Mouse (Mus musculus) T-helper 2 cell (primary cell): ENCODE results near the gene Il1r2.

Source experiments
- in situ Hi-C: fragments of 300-600 bp; cut with MboI, MseI; formaldehyde crosslinking; loops from one replicate; pipeline ENCODE4 v1.15.1; 2025; ENCODE audit warnings: high pct_unique_total_duplicates

Gene Il1r2

DNA sequence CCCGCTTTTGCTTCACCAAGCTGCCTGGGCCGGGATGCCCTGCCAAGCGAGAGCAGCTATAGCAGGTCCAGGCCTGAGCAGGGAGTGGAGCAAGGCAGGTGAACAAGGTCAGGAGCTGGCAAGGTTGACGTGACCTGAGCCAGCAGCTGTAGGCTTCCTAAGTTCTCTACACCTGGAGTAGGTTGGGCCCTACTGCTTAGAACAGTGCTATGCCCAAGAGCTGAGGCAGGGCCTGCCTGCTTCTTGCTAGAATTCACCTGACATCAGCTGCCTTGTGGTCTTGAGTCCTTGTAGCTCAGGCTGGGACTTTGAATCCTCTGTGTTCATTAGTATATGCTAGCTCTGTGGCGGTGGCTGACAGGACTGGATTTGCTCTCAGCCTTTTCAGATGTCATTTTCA is at the start of gene Il1r2:
Gene Il1r2, plus strand, starts transcription at position 301 of the 400 bp plus-strand sequence.
- in situ Hi-C loops, result loop anchor here (5.0 kb wide), 1 partner anchor 41 kb away; no protein-coding TSS in a partner anchor

DNA sequence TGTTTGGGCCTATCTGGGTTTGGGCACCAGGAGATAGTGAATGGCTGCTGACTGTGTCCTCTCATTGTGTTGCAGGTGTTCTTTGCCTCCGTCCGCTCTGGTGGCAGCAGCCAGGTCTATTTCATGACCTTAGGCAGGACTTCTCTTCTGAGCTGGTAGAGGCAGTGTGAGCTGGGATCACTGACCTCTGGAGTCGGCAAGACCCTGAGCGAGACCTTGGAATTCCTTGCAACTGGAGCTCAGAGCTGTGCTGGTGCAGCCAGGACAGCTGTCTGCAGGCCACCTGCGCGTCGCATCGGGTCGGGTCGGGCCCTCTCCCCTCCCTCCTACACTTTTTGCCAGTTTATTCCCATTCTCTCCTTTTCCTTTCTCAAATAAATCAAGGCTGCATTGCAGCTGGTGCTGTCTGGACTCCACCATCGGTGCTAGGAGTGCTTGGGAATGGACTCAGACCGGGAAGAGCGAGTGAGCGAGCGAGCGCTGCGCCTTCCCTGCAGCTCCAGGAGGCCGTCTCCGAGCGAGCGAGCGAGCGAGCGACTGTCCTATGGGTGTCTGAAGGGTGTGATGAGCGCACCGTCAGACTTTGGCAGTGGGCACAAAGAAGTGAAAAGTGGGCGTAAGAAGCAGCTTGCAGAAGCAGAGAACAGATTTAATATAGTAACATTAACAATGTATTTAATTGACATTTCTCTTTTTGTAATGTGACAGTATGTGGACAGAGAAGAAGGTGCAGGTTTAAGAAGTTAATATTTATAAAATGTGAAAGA is 49.1 kb upstream of the Il1r2 start:
- in situ Hi-C loops, result loop anchor here (5.0 kb wide), 1 partner anchor 68 kb away; no protein-coding TSS in a partner anchor

DNA sequence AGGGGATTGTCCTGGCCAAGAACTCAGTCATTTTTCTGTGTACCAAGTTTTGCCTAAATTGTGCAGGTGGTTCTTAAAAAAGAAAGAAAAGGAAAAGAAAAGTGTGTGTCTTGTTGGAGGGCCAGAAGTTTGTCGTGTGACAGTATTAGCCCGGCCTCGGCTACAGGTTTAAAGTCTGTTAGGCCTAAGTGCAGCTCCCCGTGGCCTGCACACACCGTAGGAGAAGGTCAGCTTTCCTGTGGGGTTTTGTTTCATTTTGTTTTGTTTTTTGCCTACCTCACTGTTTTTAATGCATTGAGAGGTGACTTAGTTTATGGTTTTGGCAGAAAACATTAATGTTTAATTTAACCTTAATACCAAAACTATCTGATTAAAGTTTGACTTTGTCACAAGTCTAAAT is 48.5 kb upstream of the Il1r2 start:
- in situ Hi-C loops, result no loop called here

DNA sequence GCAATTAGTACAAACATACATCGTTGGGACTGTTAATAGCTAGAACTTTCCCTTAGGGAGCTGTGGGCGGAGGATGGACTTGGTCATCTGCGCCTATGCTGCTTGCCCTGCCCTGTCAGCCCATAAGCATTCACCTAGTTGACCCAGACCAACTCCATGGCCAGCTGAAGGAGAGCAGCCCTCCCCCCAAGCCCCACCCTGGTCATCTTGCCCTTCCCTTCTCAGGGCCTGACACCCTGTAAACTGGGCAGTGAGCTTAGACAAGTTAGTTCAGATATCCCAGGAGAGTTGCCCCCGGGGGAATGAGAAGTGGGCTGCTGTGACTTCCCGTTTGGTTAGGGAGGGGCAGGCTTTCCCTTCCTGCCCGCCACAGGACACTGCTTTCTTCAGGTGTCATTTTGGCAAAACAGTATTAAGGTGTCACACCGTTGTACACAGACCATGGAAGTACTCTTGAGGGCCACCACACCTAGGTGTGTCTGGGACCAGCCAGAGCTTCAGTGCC is 46.7 kb upstream of the Il1r2 start:
- in situ Hi-C loops, result no loop called here

DNA sequence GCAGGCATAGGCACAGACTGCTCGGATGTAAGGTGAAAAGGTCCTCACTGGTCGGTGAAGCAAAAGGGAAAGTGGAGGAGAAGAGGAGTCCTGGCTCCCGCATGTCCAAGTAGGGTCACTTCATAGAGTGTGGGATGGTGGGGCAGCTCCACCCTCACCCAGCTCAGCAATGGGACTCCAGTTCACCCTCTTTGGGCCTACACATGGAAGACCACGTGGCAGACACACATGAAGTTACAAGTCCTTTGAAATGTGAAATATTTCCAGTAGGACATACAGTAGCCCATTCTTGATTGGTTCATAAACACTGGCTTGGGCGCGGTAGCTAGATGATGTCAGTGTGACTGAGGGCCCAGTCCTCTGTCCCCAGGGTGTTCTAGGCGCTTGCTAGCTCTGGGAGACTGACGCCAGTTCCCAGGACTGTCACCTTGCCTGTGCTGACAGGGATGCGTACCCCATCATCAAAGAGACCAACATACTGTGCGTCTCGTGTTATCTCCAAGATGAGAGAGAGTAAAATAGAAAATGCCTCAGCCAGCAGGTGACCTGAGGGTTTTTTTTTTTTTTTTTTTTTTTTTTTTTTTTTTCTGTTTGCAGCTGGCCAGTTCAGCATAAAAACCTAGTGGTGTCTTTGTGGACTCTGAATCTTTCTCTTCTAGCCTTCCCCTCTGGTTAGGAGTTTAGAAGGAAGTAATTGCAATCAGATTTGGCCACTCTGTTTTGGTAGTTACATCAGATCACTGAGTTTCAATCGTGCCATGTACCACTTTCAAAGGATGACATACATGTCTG is 45.5 kb upstream of the Il1r2 start:
- in situ Hi-C loops, result no loop called here

DNA sequence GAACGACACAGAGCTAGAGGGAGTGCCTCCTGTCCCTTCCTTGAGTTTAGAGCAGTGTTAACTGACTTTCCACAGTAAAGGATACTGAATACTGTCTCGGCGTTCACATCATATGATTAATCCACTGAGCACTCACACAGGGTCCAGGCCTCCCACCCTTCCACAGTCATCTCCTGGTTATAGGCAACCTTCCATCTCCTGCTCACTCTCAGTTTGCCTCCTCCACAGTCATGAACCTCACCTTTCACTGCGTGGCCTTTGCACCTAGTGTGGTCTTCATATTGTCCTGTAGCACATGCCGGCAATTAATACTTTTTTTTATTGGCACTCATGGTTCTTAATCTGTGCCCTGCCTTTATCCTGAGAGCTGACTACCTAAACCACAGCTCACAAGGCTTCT is 44.3 kb upstream of the Il1r2 start:
- in situ Hi-C loops, result no loop called here

DNA sequence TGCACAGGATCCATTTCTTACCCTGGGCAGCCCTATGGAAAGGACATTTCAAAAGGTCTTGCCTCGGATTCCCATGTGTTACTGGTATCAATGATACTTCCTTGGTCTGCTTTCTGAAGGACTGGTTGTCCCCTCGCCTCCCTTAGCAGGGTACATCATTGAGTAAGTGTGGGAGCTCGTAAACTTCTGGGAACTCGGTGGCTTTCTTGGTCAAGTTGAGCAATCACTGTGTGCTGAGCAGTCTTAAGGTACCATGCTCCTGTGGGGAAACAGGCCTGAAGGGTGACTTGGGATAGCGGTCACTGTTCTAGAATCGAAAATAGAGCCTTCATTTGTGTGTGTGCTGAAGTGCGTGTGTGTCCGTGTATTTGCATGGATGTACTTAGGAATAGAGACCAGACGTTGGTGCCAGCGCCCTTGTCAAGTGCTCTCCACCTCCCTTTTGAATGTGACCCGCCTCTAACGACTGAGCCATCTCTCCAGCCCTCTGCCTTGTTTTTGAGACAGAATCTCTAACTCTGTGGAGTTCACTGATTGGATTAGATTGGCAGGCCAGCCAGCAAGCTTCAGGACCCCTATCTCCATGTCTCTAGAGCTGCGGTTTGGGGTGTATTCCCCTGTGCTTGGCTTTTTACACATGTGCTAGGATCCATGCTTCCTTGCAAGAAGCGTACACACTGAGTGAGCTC is 43.4 kb upstream of the Il1r2 start:
- in situ Hi-C loops, result loop anchor here (5.0 kb wide), 1 partner anchor 42 kb away; the partner anchor contains the start of gene Il1r2

DNA sequence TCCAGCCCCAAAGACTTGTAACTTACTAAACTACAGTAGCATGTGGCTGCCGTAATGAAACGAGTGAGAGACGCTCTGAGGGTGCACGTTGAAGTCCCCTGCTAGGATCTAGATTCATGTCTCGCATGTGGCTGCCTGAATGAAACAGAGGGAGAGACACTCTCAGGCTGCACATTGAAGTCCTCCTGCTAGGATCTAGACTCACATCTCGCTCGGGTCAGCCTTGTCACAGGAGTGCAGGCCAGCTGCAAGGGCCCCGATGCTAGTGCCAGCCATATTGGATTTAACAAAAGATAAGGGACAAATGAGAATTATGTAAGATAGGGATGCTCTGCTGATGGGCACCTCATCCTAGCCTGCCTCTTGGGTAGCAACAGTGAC is 42.9 kb upstream of the Il1r2 start:
- in situ Hi-C loops, result loop anchor here (5.0 kb wide), 1 partner anchor 41 kb away; the partner anchor contains the start of gene Il1r2

DNA sequence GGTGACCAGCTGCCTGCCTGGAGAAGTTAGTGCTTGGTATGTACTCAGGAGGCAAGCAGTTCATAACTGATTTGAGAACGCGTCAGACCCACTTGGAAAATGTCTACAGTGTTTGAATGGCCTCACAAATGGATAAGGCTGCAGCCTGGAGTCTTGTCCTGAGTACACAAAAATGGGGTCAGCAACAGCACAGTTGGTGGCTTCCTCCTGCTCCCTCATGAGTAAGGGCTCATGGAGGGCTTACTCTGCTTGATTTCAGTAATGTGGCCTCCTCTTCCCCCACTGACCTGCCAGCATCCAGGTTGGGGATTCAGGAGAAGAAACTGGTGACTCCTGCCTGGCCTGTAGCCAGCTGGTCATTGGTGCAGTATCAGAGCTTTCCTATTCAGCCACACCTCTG is 42.3 kb upstream of the Il1r2 start:
- in situ Hi-C loops, result loop anchor here (5.0 kb wide), 1 partner anchor 41 kb away; the partner anchor contains the start of gene Il1r2

DNA sequence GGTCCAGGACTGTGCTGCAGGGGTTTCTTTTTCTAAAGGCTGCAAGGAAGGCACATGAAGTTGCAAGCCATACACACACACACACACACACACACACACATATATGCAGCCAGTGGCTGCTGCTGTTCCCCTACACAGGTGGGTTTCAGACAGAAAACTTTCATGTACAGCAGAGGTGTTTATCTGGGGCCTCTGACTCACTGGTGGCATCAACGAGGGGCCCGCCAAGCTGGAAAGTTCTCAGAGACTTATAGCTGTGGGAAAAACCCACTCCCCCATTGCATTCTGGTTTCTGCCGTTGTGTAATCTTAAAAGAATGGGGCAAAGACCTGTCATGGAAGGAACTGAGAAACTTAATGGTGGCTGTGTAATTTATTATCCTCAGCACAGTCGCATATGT is 40.6 kb upstream of the Il1r2 start:
- in situ Hi-C loops, result loop anchor here (5.0 kb wide), 1 partner anchor 39 kb away; the partner anchor contains the start of gene Il1r2

DNA sequence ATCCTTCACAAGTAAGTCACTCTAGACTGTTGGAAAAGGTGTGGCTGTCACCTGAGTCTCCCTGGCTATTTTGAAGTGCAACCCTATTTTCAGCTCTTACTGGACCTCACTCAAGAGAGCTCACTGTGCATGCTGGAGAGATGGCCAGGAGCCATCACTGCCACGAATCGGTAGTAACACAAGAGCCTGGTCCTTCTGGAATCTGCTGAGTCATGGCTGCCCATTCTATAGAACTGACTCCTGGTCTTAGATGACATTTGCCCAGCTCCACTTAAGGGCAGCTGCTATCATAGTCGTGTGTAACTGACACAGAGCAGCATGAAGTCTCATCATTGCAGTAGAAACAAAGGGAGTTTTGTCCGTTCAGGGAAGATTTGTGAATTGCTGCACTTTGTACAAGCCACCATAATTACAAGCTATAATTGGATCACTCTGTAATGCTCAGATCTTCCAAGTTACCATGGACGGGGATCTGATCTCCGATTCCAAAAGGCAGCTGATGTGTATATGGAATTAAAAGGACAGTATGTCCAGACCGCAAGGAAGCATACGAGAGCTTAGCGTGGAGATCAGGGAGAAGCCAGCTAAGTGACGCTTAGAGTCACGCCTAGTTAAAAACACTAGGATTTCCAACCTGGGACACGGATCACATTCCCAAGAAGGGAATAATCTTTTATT is 40.0 kb upstream of the Il1r2 start:
- in situ Hi-C loops, result loop anchor here (5.0 kb wide), 1 partner anchor 38 kb away; the partner anchor contains the start of gene Il1r2

DNA sequence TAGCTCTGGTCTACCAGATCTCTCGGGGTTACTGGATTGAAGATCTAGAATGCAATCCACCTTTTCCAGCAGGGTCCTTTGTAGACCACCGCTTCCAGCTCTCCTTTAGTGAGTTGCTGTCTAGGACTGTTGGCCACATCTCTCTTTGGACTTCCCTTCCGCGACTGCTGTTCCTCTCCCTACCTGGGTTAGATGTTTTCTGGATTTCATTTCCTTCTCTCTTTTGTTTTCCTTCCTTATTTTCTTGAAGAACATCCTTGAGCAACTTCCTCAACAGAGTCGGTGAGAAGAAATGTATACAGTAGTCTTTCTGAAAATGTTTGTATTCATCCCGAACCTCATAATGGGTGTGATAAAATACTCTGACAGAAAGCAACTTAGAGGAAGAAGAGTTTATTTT is 36.0 kb upstream of the Il1r2 start:
- in situ Hi-C loops, result no loop called here

DNA sequence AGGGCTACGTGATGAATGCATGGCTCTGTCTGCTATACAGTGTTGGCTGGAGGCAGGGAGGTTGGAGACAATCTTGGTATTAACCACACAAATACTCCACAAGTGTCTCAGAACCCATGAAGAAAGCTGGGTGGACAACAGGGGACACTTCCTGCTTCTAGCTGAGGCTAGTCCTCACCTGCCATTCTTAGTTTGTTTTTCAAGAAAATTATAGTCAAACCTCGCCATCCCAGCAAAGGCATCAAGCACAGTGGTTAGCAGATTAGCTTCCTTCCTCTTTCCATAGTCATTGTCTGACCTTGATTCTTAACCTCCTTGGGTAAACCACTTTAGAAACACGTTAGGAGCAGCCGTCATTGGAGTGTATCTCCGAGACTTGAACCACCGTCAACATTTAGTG is 28.2 kb upstream of the Il1r2 start:
- in situ Hi-C loops, result no loop called here

DNA sequence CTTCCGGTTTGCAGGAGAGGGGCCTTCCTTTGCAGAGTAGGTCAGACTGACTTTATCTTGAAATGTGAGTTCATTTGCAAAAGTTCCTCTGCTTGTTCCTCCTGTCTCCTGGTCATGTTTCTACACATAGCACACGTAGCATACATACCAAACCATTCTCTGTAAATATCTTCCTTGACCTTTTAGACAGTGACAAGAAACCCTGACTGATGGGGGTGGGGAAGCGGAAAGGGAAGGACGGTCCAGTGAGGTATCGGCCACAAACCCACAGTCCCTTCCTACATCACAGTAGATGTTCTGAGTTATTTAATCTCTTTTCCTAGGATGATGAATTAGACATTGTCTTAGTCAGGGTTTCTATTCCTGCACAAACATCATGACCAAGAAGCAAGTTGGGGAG is 27.3 kb upstream of the Il1r2 start:
- in situ Hi-C loops, result no loop called here

DNA sequence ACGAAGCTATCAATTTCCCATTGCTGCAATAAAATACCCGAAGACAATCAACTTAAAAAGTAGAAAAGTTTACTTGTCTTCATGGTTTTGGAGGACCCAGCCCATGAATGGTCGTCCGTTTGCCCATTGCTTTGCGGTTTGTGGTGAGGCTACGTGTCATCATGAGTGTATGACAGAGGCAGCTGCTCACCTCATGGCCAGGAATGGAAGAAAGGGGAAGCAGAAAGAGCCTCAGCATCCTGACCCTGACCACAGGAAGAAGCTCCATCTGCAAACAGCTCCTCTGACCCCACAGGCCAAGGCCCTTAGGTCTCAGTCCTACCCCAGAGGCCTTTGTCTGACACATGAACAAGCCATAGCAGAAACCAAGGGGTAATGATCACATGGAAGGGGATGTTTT is 22.7 kb upstream of the Il1r2 start:
- in situ Hi-C loops, result no loop called here

DNA sequence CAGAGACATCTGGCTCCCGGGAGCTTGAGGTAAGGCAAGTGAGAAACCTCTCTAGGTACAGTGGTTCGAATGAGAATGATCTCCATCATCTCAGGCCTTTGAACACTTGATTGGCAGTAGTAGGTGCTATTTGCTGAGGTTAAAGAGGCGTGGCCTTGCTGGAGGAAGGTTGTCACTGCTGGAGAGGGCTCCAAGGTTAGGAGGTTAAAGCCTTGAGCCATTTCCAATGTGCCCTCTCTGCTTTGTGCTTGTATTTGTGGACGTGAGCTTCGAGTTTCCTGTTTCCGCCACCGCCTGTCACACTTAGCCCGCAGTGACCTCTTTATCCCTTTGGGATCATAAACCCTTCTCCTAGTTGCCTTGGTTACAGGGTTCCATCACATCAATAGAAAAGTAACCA is 21.7 kb upstream of the Il1r2 start:
- in situ Hi-C loops, result no loop called here

DNA sequence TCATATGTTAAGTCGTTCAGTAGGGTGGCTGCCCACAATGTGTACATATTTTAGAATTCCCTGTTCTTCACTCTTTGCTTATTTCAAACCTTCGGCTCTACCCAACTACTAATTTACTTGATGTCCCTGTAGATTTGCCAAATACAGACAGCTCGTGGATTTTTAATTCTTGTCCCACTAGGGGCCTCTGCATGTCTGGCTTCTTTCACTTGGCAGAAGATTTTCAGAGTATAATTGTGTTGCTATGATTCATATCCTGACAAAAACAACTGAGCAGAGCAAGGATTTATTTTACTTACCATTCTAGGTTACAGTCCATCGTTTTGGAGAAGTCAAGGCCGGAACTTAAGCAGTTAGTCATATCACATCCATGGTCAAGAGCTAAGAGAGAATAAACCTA is 20.8 kb upstream of the Il1r2 start:
- in situ Hi-C loops, result no loop called here

DNA sequence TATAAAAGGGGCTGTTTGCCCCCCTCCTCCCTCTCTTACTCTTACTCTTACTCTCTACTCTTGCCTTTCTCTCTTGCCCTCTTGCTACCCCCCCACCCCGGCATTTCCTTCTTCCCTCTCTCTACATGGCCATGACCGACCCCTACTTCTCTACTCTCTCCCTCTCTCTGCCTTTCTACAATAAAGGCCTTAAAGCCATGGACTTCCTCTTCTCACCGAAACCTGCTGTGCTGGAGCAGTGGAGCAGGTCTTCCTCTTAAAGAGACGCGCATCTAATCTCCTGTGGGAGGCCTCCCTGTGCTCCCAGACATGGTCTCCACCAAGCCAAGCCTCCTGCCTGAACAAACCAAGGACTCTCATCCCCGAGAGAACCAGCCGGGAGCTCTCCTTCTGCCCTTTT is 18.8 kb upstream of the Il1r2 start:
- in situ Hi-C loops, result no loop called here

DNA sequence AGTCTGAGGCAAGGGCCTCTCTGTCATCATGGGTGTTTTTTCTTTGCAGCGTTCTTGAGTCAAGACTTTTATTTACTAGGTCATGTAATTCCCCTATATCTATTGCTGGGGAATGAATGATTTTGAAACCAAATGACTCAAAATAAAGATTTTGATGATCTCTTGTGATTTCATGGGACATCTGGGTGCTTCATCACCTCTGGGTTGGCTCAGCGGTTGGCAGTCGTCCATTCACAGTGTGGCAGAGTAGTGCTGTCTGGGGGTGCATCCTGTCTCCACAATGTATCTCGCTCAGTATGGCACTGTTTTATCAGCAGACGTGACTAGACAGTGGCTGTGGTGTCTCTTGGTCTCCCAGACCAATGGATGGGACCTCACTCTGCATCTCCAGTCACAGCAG is 17.9 kb upstream of the Il1r2 start:
- in situ Hi-C loops, result no loop called here

DNA sequence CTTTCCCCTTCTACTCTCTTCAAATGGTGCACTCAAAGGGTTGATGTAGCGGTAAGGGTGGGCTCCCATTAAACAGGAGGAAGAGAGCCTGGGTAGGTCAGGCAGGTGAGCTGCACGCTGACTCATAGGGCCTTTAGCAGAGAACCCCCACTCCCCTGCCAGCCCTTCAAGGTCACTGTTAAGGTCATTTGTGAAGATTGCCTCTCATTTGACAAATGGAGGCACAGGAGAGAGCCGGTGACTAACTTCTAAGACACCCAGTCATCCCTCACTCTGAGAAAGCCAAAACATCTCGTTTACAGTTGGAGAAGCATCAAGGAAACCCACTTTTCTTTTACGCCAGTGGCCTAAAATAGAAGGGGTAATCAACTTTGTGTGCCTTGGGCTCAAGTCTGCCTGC is 16.5 kb upstream of the Il1r2 start:
- in situ Hi-C loops, result no loop called here

DNA sequence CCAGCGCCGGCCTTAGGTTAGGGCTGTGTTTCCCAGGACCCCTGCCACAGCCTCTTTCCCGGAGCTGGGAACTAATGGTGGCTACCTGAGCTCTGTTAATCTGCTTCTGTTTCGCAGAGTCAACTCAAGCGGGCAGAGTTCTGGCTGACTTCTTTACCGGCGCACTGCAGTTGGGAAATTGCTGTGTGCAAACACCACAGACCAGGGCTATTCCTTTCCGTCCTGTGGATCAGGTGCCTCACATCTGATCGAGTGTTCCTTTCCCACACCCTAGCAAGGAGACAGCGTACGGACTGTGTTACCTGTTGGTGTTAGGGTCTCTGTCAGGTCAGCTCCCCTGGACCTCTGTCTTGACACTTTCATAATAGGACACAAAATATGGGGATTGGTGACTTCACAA is 15.9 kb upstream of the Il1r2 start:
- in situ Hi-C loops, result no loop called here
